Mouse (Mus musculus) CH12.LX (cell line): ENCODE data around the gene Haao. TPM values are rescaled to one million over a fixed set of nuclear protein-coding genes. Genes with fewer than 3 reads are reported as not detected.
A peak's percentile ranks its signal among the peaks of the same experiment; 100 is the strongest.

Experiments used
- DNase-seq: peaks from one replicate; pipeline ENCODE4 v3.0.0-alpha.2; 2013; ENCODE audit errors: extremely low read depth
- H3K27ac ChIP-seq: 2 replicates; pipeline ENCODE4 v1.5.1; 2012; ENCODE audit warnings: low read depth, mild to moderate bottlenecking, control low read depth, moderate library complexity; ENCODE audit not compliant: insufficient read depth
- H3K27me3 ChIP-seq: replicated peaks from 2 replicates; pipeline ENCODE3; 2012; ENCODE audit warnings: inconsistent platforms
- H3K36me3 ChIP-seq, 2 experiments: replicated peaks in 1 of 2; 2 replicates each; pipeline versions ENCODE3 to v1.6.1; 2012; ENCODE audit warnings: inconsistent platforms in 1 of 2, low read length in 1 of 2, mild to moderate bottlenecking in 1 of 2, mixed read lengths in 1 of 2, moderate library complexity in 1 of 2; ENCODE audit not compliant: control insufficient read depth in 1 of 2, insufficient read depth in 1 of 2
- H3K4me1 ChIP-seq, 2 experiments: 2 replicates each; pipeline ENCODE4 v1.6.1; 2012; ENCODE audit warnings: inconsistent platforms in 1 of 2, moderate library complexity in 1 of 2; ENCODE audit not compliant: insufficient read depth in 2 of 2, control insufficient read depth in 1 of 2
- H3K4me2 ChIP-seq: 2 replicates; pipeline ENCODE4 v1.6.1; 2012; ENCODE audit warnings: low read depth, mild to moderate bottlenecking, control low read depth; ENCODE audit not compliant: poor library complexity, insufficient read depth, severe bottlenecking
- H3K4me3 ChIP-seq, 3 experiments: fragments of 150-350 bp in 1 of 3; sonication (generic) in 1 of 3; replicated peaks in 1 of 3; 2 replicates each; pipeline versions ENCODE3 to v1.5.1; 2011 to 2012; ENCODE audit warnings: low read depth in 2 of 3, low read length in 2 of 3, mild to moderate bottlenecking in 2 of 3, moderate library complexity in 2 of 3, control low read depth in 1 of 3, improper control_type of control experiment in 1 of 3, inconsistent platforms in 1 of 3, mixed read lengths in 1 of 3; ENCODE audit not compliant: poor library complexity in 1 of 3
- H3K79me2 ChIP-seq: replicated peaks from 2 replicates; pipeline ENCODE4 v1.6.1; 2012; ENCODE audit warnings: mild to moderate bottlenecking, moderate library complexity; ENCODE audit not compliant: control insufficient read depth, poor library complexity, insufficient read depth, severe bottlenecking; ENCODE audit errors: extremely low read depth
- H3K9ac ChIP-seq: 2 replicates; pipeline ENCODE4 v1.6.1; 2012; ENCODE audit warnings: low read depth, mild to moderate bottlenecking, control low read depth, moderate library complexity; ENCODE audit not compliant: insufficient read depth
- H3K9me3 ChIP-seq: replicated peaks from 2 replicates; pipeline ENCODE3; 2012; ENCODE audit warnings: low read length, inconsistent platforms, mixed read lengths
- CHD1 ChIP-seq: IDR thresholded peaks from 2 replicates; pipeline ENCODE4 v1.6.1; 2012; ENCODE audit warnings: low read depth, low read length, improper control_type of control experiment, inconsistent platforms
- CHD2 ChIP-seq: IDR thresholded peaks from 2 replicates; pipeline ENCODE4 v1.6.1; 2011; ENCODE audit warnings: low read length, improper control_type of control experiment
- CTCF ChIP-seq, 2 experiments: IDR thresholded peaks in 1 of 2; conservative IDR thresholded peaks in 1 of 2; 2 replicates each; pipeline ENCODE4 v1.5.1; 2011 to 2012; ENCODE audit warnings: low read depth in 2 of 2, low read length in 2 of 2, improper control_type of control experiment in 1 of 2, inconsistent platforms in 1 of 2, mild to moderate bottlenecking in 1 of 2, moderate library complexity in 1 of 2
- E2F4 ChIP-seq: IDR thresholded peaks from 2 replicates; pipeline ENCODE4 v1.6.1; 2011; ENCODE audit warnings: low read depth, low read length, improper control_type of control experiment; ENCODE audit not compliant: insufficient replicate concordance
- EP300 ChIP-seq: IDR thresholded peaks from 2 replicates; pipeline ENCODE4 v1.6.1; 2011; ENCODE audit warnings: low read length, improper control_type of control experiment
- ETS1 ChIP-seq: conservative IDR thresholded peaks from 2 replicates; pipeline ENCODE4 v1.6.1; 2012; ENCODE audit warnings: low read depth, mild to moderate bottlenecking, inconsistent platforms, low read length, improper control_type of control experiment, moderate library complexity
- HCFC1 ChIP-seq: IDR thresholded peaks from 2 replicates; pipeline ENCODE4 v1.6.1; 2012; ENCODE audit warnings: low read depth, mild to moderate bottlenecking, inconsistent platforms, low read length, improper control_type of control experiment
- JUN ChIP-seq: IDR thresholded peaks from 2 replicates; pipeline ENCODE4 v1.6.1; 2011; ENCODE audit warnings: low read depth, mild to moderate bottlenecking, low read length, improper control_type of control experiment, moderate library complexity; ENCODE audit not compliant: insufficient read depth
- JUND ChIP-seq: conservative IDR thresholded peaks from 2 replicates; pipeline ENCODE4 v1.6.1; 2011; ENCODE audit warnings: low read depth, low read length, improper control_type of control experiment
- KAT2A ChIP-seq: IDR thresholded peaks from 2 replicates; pipeline ENCODE4 v1.6.1; 2012; ENCODE audit warnings: low read length, improper control_type of control experiment, inconsistent platforms; ENCODE audit not compliant: insufficient replicate concordance
- MAFK ChIP-seq: IDR thresholded peaks from 2 replicates; pipeline ENCODE4 v1.6.1; 2011; ENCODE audit warnings: low read length, improper control_type of control experiment; ENCODE audit not compliant: insufficient replicate concordance
- MAZ ChIP-seq: IDR thresholded peaks from 2 replicates; pipeline ENCODE4 v1.6.1; 2012; ENCODE audit warnings: low read depth, mild to moderate bottlenecking, inconsistent platforms, low read length, improper control_type of control experiment, moderate library complexity
- MXI1 ChIP-seq: IDR thresholded peaks from 2 replicates; pipeline ENCODE4 v1.6.1; 2011; ENCODE audit warnings: mild to moderate bottlenecking, low read depth, low read length, improper control_type of control experiment
- MYC ChIP-seq: IDR thresholded peaks from 2 replicates; pipeline ENCODE4 v1.6.1; 2011; ENCODE audit warnings: low read depth, mild to moderate bottlenecking, improper control_type of control experiment, low read length
- PAX5 ChIP-seq: IDR thresholded peaks from 2 replicates; pipeline ENCODE4 v1.6.1; 2012; ENCODE audit warnings: low read length, inconsistent platforms, mixed read lengths
- POLR2A ChIP-seq: IDR thresholded peaks from 2 replicates; pipeline ENCODE4 v1.6.1; 2011; ENCODE audit warnings: low read depth, mild to moderate bottlenecking, improper control_type of control experiment, low read length
- RAD21 ChIP-seq: IDR thresholded peaks from 2 replicates; pipeline ENCODE4 v1.6.1; 2011; ENCODE audit warnings: low read depth, mild to moderate bottlenecking, low read length, improper control_type of control experiment, moderate library complexity
- RCOR1 ChIP-seq: conservative IDR thresholded peaks from 2 replicates; pipeline ENCODE4 v1.6.1; 2012; ENCODE audit warnings: low read depth, mild to moderate bottlenecking, inconsistent platforms, low read length, improper control_type of control experiment
- SIN3A ChIP-seq: IDR thresholded peaks from 2 replicates; pipeline ENCODE4 v1.6.1; 2012; ENCODE audit warnings: low read length, improper control_type of control experiment, inconsistent platforms
- SMC3 ChIP-seq: IDR thresholded peaks from 2 replicates; pipeline ENCODE4 v1.6.1; 2011; ENCODE audit warnings: low read depth, low read length, improper control_type of control experiment
- TBP ChIP-seq: conservative IDR thresholded peaks from 2 replicates; pipeline ENCODE4 v1.6.1; 2011; ENCODE audit warnings: low read depth, low read length, improper control_type of control experiment
- TCF12 ChIP-seq: IDR thresholded peaks from 2 replicates; pipeline ENCODE4 v1.6.1; 2014; ENCODE audit warnings: low read depth, mild to moderate bottlenecking, inconsistent platforms, low read length, improper control_type of control experiment
- USF1 ChIP-seq: IDR thresholded peaks from 2 replicates; pipeline ENCODE4 v1.6.1; 2014; ENCODE audit warnings: low read depth, mild to moderate bottlenecking, inconsistent platforms, low read length, improper control_type of control experiment
- USF2 ChIP-seq: conservative IDR thresholded peaks from 2 replicates; pipeline ENCODE4 v1.6.1; 2011; ENCODE audit warnings: low read depth, low read length, improper control_type of control experiment
- ZC3H11A ChIP-seq: IDR thresholded peaks from 2 replicates; pipeline ENCODE4 v1.6.1; 2012; ENCODE audit warnings: low read depth, mild to moderate bottlenecking, inconsistent platforms, low read length, improper control_type of control experiment
- ZKSCAN1 ChIP-seq: IDR thresholded peaks from 2 replicates; pipeline ENCODE4 v1.6.1; 2012; ENCODE audit warnings: low read depth, inconsistent platforms, low read length, improper control_type of control experiment, borderline replicate concordance
- ZMIZ1 ChIP-seq: IDR thresholded peaks from 2 replicates; pipeline ENCODE4 v1.6.1; 2012; ENCODE audit warnings: low read depth, mild to moderate bottlenecking, inconsistent platforms, low read length, improper control_type of control experiment
- ZNF384 ChIP-seq: IDR thresholded peaks from 2 replicates; pipeline ENCODE4 v1.6.1; 2012; ENCODE audit warnings: low read depth, low read length, improper control_type of control experiment, inconsistent platforms
- dilution Hi-C: fragments of 300-500 bp; cut with MboI; formaldehyde crosslinking; loops from 2 replicates; pipeline ENCODE4 v1.14.3; 2020; ENCODE audit warnings: low sequenced_read_pairs; ENCODE audit not compliant: extremely low pct_unique_long_range_greater_than_20kb, extremely low pct_ligation_motif_present
- in situ Hi-C: fragments of 300-500 bp; cut with MboI; formaldehyde crosslinking; loops from 3 replicates; pipeline ENCODE4 v1.14.3; 2019; ENCODE audit warnings: low sequenced_read_pairs, low pct_ligation_motif_present, low pct_unique_long_range_greater_than_20kb, mixed read lengths
- polyA plus RNA-seq: library from polyadenylated mRNA; unstranded; fragments of >175 nt; gene quantifications from 2 replicates; pipeline ENCODE4 v1.2.1, GENCODE M21; 2012; ENCODE audit warnings: low read depth; ENCODE audit not compliant: insufficient read length
- total RNA-seq, 2 experiments: library from RNA; depleted of rRNA; stranded (reverse); fragments of 300-350 nt in 1 of 2; fragments of >200 nt in 1 of 2; gene quantifications; 2 replicates each; pipeline ENCODE4 v1.2.3; 2012 to 2014

Gene Haao
- total and polyA plus RNA-seq, 3 experiments = 18.6 to 30.6 (median 19.1) TPM

DNA sequence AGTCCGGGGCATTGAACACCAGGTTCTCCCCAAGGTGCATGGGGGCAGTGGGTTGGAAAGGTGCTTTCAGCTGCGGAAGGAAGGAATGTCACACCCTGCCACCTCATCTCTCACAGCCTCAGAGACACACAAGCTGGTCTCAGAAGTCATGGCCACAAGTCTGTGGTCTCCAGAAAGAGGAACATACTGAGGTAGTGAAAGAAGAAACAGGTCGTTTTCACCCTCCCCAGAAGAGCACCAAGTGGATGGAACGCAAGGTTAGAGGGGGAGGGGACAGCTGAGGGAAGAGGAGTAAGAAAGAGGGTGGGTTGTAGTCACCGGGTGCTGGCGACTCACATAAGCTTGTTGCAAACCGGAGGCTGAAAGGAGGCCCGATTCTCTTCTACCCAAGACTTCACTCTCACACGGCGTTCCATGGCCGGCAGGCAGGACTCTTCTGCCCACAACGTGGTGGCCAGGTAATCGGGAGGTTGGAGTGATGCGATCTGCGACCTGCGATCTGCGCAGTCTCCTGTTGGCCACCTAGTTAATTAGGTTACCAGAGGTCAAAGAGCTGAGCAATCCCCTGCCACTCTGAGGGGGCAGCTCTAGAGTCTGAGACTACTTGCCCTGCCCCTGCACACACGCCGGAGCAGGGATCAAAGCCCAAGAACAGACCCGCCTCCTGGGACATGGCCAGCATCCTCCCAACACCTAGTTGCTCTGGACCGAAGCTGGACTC is 1.3 kb downstream of the Haao start (continued):
- no peak; the same call in 1 of the 2 replicates for TF ChIP-seq RAD21
- peak; percentile 87; the same call in 1 of the 2 replicates for TF ChIP-seq MYC
- 0 out of 2 replicates have a peak, but pooled peaks have one; percentile 76 for TF ChIP-seq SIN3A
- peak; percentile 89 for TF ChIP-seq EP300
- peak; percentile 49; the same call in 1 of the 2 replicates for TF ChIP-seq POLR2A
- peak; percentile 47; the same call in 1 of the 2 replicates for TF ChIP-seq JUN
- peak; percentile 86 for TF ChIP-seq TCF12

DNA sequence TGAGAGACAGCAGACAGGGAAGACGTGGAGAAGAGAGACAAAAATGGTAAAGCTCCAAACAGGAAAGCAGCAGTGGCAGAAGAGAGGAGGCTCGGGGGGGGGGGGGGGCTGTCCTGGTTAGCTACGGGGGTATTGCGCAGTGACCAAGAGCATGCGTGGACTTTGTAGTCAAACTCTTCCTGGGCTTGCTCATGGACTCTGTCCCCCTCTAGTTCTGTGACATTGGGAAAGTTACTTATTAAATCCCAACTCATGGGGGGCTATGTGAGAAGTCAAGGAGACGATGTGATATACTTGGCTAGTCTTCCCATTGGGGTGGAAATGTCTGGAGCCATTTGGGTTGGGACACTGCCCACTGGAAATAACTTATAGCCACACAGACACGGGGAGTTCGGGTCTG is 2.2 kb downstream of the Haao start:
- H3K4me3 ChIP-seq = peak overlapping the region in 1 of 3 experiments; percentile 59
- peaks cover 4 to 45% of the 10 kb centered on the region in 2 experiments for H3K36me3 ChIP-seq
- peaks cover 26 to 61% of the 10 kb centered on the region in 2 experiments for H3K4me1 ChIP-seq
- dilution Hi-C loops = no loop called here
- in situ Hi-C loops = no loop called here
- peak overlapping the region; percentile 22; the same call in 1 of the 2 replicates for H3K4me2 ChIP-seq
- peak overlapping the region; percentile 85 for H3K27ac ChIP-seq
- no peak overlapping the region for H3K9ac ChIP-seq
- TF ChIP-seq TCF12 (no peak), JUN (no peak), ZC3H11A (no peak), RAD21 (no peak), MAZ (no peak), MYC (no peak), JUND (no peak), ZNF384 (no peak), MAFK (no peak), EP300 (no peak), CTCF (conservative IDR thresholded peaks at IDR 0.05 in 1 of 2, IDR thresholded peaks at IDR 0.05 in 1 of 2; ENCODE audit: low read depth in 2 of 2, low read length in 2 of 2) (no peak)
- no peaks in the 10 kb centered on the region for H3K9me3 ChIP-seq
- H3K27me3 ChIP-seq = no peaks in the 10 kb centered on the region
- DNase-seq = no peak
- H3K79me2 ChIP-seq = no peaks in the 10 kb centered on the region; the same call in 1 of the 2 replicates

DNA sequence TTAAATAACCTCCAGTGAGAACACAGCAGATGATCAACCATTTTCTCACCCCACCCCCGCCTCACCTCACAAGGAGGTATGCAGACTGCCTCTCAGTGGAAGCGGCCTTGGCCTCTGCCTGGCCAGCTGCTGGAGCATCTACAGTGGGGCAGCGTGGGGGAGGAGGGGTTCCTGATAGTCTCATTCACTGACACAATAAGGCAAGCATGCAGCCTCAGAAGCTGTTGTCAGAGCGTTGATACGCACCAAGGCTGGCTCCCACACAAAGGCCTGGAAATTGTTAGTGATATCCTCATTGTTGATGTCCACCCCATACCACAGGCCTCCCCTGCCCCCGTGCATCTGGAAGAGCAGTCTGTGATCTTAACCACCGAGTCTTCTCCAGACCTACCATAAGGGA is 4.0 kb downstream of the Haao start:
- Histone ChIP-seq H3K27ac (no peak overlapping the region), H3K4me3 (no peak overlapping the region), H3K9me3 (no peaks in the 10 kb centered on the region), H3K9ac (no peak overlapping the region), H3K4me2 (no peak overlapping the region), H3K79me2 (no peaks in the 10 kb centered on the region; the same call in 1 of the 2 replicates), H3K36me3 (peaks cover 4 to 54% of the 10 kb centered on the region in 2 experiments), H3K27me3 (no peaks in the 10 kb centered on the region), H3K4me1 (peaks cover 17 to 48% of the 10 kb centered on the region in 2 experiments)
- TF ChIP-seq KAT2A (no peak), CHD2 (no peak), MXI1 (no peak), USF2 (no peak), SIN3A (no peak), TBP (no peak), MYC (no peak), SMC3 (no peak), USF1 (no peak), PAX5 (no peak), HCFC1 (no peak), ETS1 (no peak), CHD1 (no peak), EP300 (no peak), ZMIZ1 (no peak), RCOR1 (no peak), ZC3H11A (no peak), ZKSCAN1 (no peak), E2F4 (no peak)
- no peak for DNase-seq
- dilution Hi-C loops = no loop called here
- in situ Hi-C loops = no loop called here
